Mouse (Mus musculus): Measurements from ENCODE around the gene Sstr5.

Sstr5 gene

DNA sequence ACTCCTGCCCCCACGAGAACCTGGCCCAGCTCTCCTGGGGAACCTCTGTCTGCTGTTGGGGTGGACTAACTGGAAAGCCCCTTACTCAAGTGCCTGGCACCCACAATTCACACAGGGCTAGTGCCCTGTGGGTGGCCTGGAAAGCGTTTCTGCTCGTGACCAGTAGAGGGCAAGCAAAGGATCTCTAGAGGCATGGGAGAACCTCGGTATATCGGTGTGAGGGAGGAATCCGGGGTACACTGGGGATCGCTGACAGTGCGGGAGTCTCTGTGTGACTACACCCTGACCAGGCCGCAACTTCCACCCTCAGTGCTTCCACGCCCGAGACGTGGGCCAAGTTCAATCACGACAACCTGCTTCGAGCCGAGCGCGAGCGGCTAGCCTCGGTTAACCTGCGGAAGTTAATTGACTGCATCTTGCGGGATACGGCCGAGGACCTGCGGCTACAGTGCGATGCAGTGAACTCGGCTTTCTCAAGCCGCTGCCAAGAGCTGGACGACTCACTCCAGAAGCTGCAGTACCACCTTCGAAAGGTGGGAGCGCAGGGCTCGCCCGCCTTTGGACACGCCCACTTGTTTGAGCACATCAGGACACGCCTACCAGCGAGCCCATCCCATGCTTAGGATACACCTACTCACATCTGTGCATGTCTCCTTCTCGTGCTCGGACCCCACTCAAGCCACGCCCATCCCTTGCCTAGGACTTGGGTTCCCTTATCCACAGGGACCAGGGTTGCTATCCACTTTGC, 22.6 kb downstream of the Sstr5 start:
- DNase-seq (ENCODE audit: low read depth, low spot score): peak; percentile 97

DNA sequence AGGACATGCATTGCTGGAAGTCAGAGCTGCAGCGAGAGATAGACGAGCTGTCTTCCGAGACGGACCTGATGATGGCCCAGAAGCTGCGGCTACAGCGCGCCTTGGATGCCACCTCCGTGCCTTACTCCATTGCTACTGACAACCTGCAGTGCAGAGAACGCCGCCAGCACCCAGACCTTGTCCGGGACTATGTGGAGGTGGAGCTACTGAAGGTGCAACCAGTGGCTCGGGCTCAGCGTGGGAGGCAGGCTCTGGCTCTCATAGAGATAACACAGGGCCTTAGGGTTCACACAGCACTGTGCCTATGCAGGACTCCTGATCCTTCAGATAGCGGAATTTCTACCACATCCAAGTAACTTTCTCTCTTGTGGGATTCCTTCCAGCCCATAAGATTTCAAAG, 25.0 kb downstream of the Sstr5 start:
- DNase-seq (ENCODE audit: low read depth, low spot score): peak; percentile 17

DNA sequence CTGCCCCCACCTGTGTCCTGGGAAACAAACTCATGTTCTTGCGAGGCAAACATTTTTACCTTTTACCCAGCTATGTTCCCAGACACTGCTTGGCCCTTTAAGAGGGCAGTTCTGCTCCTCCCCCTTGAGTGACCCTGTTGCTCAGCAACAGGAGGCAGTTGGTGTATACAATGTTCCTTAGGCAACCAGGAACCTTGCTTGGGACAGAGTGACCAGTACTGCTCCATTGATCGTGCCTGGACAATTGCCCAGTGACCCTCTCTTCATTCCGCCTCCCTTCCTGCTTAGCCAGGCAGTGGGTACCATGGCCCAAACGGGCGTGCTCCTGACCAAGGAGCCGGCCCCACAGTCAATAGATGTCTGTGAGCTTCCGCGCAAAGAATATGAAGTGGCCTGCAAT, 25.7 kb downstream of the Sstr5 start:
- DNase-seq (ENCODE audit: low read depth, low spot score): no peak

- DNase-seq (ENCODE audit: low read depth, low spot score): peak; percentile 60
Observed at GRCm38 (mm10) chr17:25469798-25470197, 27.3 kb downstream of the Sstr5 start.

DNA sequence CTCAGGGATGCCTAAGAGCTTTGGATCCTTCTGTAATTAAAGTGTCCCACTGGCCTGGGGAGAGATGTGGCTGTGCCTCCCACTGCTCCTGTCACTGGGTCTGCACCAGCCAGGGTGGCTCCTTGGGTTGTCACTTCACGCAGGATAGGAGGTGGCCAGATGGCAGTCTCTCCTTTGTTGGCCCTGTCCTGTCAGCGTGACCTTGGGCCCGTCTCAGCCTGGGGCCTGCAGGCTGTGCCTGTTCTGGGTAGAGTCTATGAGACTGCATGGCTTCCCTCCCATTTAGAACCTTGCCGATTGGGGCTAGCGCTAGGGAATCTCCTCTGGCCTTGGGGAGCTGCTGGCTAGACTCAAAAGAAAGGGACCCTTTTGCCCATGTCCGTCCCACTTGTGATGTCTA, 28.8 kb downstream of the Sstr5 start:
- DNase-seq (ENCODE audit: low read depth, low spot score): no peak

- DNase-seq (ENCODE audit: low read depth, low spot score): no peak
Observed at GRCm38 (mm10) chr17:25467781-25468180, 29.3 kb downstream of the Sstr5 start.

DNA sequence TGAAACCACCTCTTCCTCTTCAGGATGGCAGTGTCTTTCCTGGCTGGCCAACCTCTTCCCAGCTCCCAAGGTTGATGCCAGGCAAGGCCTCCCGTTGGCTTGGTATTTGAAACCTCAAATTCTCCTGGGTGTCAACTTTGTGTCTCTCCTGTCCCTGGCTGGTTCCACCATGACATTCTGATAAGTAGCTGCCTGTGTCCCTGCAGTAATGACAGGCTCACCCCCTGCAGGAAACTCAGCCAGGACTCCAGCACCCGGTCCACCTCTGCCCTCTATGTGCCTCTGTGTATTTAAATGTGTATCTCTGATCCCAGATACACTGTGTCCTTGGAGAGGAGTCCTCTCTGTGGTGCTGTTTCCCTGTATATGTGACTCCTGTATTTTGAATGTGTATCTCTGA, 30.8 kb downstream of the Sstr5 start:
- DNase-seq (ENCODE audit: low read depth, low spot score): no peak

GRCm38 (mm10) chr17:25464091-25464490, 33.0 kb downstream of the Sstr5 start:
- DNase-seq (ENCODE audit: low read depth, low spot score): no peak

DNA sequence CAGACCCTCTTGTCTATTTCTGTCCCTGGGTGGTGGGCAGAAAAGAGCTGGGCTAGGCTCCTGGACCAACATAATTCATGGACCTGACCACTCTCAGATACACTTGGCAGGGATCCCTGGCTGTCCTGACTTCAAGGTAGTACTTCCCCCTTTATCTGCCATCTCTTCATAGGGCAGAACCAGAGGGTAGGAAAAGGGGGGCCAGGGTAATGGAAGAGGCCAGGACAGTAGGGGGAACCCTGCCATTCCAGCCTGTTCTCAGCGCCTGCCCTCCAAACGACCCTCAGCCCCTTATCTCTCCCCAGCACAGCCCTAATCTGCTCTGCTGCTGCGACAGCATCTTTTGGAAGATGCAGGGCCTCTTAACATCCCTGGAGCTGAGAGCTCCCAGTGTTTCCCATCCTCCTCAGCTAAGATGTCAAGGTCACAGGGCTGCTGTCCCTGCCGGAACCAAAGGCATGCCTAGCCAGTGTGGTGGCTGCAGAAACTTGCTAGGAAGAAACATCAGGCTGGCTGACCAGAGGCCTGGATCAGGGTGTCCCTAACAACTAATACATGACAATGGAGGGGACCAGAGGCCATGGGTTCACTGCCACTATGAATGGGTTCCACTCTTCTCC, 33.7 kb downstream of the Sstr5 start:
- no peak for DNase-seq (ENCODE audit: low read depth, low spot score)

GRCm38 (mm10) chr17:25462236-25462875, 34.7 kb downstream of the Sstr5 start:
- DNase-seq (ENCODE audit: low read depth, low spot score): no peak

DNA sequence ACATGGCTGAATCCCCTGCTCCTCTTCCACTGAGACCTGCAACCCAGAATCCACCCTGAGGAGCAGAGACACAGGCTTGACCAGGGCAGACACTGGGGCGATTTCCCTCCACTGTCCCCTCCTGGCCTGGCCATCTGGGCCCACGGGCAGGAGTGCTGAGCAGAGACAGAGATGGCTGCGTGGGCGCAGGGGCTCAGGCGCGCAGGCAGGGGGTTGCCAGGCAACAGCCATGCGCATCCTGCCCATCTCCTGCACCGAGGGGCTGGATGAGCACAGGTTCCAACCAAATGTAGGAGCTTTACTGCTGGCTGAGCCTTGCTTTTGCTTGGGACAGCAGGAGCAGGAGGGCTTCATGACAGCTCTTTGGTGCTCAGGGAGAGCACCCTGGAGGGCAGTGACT, 40.5 kb downstream of the Sstr5 start:
- DNase-seq (ENCODE audit: low read depth, low spot score): no peak

GRCm38 (mm10) chr17:25454272-25454671, 42.8 kb downstream of the Sstr5 start, which contains the start of gene Tekt4:
Tekt4 (plus strand) TSS chr17:25454615.
- DNase-seq (ENCODE audit: low read depth, low spot score): no peak

GRCm38 (mm10) chr17:25452246-25452965, 44.7 kb downstream of the Sstr5 start:
- no peak for DNase-seq (ENCODE audit: low read depth, low spot score)

- no peak for DNase-seq (ENCODE audit: low read depth, low spot score)
Observed at GRCm38 (mm10) chr17:25450329-25450728, 46.8 kb downstream of the Sstr5 start.

GRCm38 (mm10) chr17:25447865-25448264, 49.2 kb downstream of the Sstr5 start:
- DNase-seq (ENCODE audit: low read depth, low spot score): no peak

- no peak for DNase-seq (ENCODE audit: low read depth, low spot score)
Observed at GRCm38 (mm10) chr17:25445841-25446240, 51.2 kb downstream of the Sstr5 start.

- no peak for DNase-seq (ENCODE audit: low read depth, low spot score)
Observed at GRCm38 (mm10) chr17:25445074-25445473, 52.0 kb downstream of the Sstr5 start.

DNA sequence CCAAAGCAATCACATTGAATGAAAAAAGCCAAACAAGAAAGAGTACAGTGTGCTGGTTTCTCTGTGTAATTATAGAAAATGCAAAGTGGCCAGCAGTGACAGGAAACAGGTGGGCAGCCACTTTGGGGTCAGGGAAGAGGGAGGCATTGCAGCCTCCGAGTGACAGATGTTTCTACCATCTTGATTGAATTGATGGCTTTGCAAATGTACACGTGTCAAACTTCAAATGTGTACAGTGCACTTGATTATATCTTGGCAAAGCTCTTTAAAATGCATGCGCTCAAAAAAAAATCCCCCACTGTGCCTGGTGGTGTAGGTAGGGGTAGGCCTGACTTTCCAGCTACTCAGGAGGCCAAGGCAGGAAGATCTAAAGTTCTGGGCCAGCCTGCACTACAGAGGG, 54.2 kb downstream of the Sstr5 start:
- DNase-seq (ENCODE audit: low read depth, low spot score): no peak

- no peak for DNase-seq (ENCODE audit: low read depth, low spot score)
Observed at GRCm38 (mm10) chr17:25441417-25441816, 55.7 kb downstream of the Sstr5 start.

Data from ES-CJ7 (cell line).